Mouse (Mus musculus): ENCODE data around the gene Gpn3.
A peak's percentile ranks its signal among the peaks of the same experiment; 100 is the strongest.

DNA sequence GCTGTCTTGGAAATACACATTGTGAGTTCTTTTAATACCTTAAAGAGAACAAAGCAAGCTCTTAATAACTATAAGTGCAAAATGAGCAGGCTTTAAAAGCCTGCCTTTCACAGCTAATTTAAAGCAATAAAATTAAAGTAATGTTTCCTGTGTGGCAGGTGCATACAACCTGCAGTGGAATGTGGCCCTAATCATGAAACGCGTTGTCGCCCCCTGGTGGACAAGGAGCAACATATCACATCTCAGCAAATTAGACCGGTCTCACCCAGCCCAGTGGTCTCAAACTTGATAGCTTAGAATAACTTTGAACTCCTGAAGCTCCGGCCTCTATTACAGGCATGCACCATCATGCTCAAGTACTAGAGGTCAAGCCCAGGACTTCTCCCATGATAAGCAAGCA is 27.4 kb upstream of the Gpn3 start:
- TF ChIP-seq CTCF (conservative IDR thresholded peaks at IDR 0.05; ENCODE audit: low read length) (peak; percentile 78), POU5F1 (IDR thresholded peaks at IDR 0.05; ENCODE audit: borderline replicate concordance, low read length) (no peak), NANOG (IDR thresholded peaks at IDR 0.05; ENCODE audit: borderline replicate concordance, low read length) (no peak)

Data from E14TG2a.4 (cell line).